Mouse (Mus musculus): Measurements from ENCODE around the gene Fras1. TPM values are rescaled to one million over a fixed set of nuclear protein-coding genes. Genes with fewer than 3 reads are reported as not detected.

The Fras1 gene
- polyA plus RNA-seq, 1 experiment from 2014 or later, result 18.7 TPM

- no peak for ATAC-seq (replicated peaks; ENCODE audit: low FRiP score)
- 94% methylated on average over 4 of the region's 4 CpGs for WGBS
- no peaks in the 10 kb centered on the region for H3K4me1 ChIP-seq (replicated peaks; ENCODE audit: control insufficient read depth, insufficient read depth, low read length)
- DNase-seq (ENCODE audit: low spot score), result no peak
- no peaks in the 10 kb centered on the region for H3K27me3 ChIP-seq (ENCODE audit: control insufficient read depth, insufficient read depth, low read length)
- no peak overlapping the region for H3K4me2 ChIP-seq (ENCODE audit: low read depth, low read length, severe bottlenecking)
- H3K27ac ChIP-seq (ENCODE audit: low read depth, low read length), result no peak overlapping the region
- H3K9me3 ChIP-seq (ENCODE audit: control insufficient read depth, low read length), result no peaks in the 10 kb centered on the region
- H3K4me3 ChIP-seq (ENCODE audit: low read depth, low read length), result no peak overlapping the region
- no peak overlapping the region for H3K9ac ChIP-seq (ENCODE audit: low read length)
- H3K36me3 ChIP-seq (ENCODE audit: control insufficient read depth, insufficient read depth, low read length), result no peaks in the 10 kb centered on the region
These were observed 301.9 kb downstream of the Fras1 start for GRCm38 (mm10) chr5:96675676-96676075.

DNA sequence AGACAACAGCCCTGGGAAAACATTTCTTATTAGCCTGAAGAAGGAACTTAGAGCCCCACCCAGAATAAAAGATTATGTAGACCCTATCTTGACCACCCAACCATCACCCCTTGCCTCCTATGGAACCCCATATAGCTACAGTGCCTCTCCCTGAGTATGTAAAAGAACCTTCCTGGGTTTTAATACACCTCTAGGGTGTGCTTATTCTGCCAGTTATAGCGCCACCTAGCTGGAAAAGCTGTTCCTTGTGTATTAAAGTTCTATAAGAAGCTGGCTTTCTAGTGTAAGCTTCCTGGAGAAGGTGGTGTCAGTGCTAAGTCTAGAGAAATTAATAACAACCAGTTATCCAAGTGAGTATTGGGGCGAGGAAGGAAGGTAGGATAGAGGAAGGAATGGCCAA, 303.7 kb downstream of the Fras1 start:
- Histone ChIP-seq H3K27me3 (ENCODE audit: control insufficient read depth, insufficient read depth, low read length) (no peaks in the 10 kb centered on the region), H3K4me1 (replicated peaks; ENCODE audit: control insufficient read depth, insufficient read depth, low read length) (no peaks in the 10 kb centered on the region), H3K27ac (ENCODE audit: low read depth, low read length) (no peak overlapping the region), H3K9me3 (ENCODE audit: control insufficient read depth, low read length) (no peaks in the 10 kb centered on the region), H3K4me3 (ENCODE audit: low read depth, low read length) (no peak overlapping the region), H3K36me3 (ENCODE audit: control insufficient read depth, insufficient read depth, low read length) (no peaks in the 10 kb centered on the region), H3K9ac (ENCODE audit: low read length) (no peak overlapping the region), H3K4me2 (ENCODE audit: low read depth, low read length, severe bottlenecking) (no peak overlapping the region)
- ATAC-seq (replicated peaks; ENCODE audit: low FRiP score) (peak; percentile 18; the same call in 1 of the 2 replicates), DNase-seq (ENCODE audit: low spot score) (no peak)
- WGBS, result 27% methylated on average over 2 of the region's 2 CpGs

DNA sequence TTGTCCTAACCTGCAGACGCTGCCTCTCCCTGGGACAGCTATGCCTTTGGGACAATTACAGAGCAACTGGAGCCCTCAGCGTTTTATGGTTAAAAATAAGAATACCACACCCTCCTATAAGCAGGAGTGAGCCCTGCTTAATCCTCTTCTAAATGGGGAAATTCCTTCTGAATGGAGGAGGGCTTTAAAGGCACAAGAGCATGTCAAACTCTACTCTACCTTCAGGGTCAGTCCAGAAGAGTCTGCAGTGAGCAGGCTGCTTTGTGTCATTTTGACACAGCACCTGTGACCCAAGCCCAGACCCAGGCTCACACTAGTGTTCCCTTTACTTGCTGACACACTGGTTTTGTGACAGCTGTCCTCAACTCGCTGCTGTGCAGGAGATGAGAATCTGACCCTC, 307.3 kb downstream of the Fras1 start:
- Histone ChIP-seq H3K4me2 (ENCODE audit: low read depth, low read length, severe bottlenecking) (no peak overlapping the region), H3K4me1 (replicated peaks; ENCODE audit: control insufficient read depth, insufficient read depth, low read length) (no peaks in the 10 kb centered on the region), H3K27me3 (ENCODE audit: control insufficient read depth, insufficient read depth, low read length) (no peaks in the 10 kb centered on the region), H3K36me3 (ENCODE audit: control insufficient read depth, insufficient read depth, low read length) (no peaks in the 10 kb centered on the region), H3K4me3 (ENCODE audit: low read depth, low read length) (no peak overlapping the region), H3K9ac (ENCODE audit: low read length) (no peak overlapping the region), H3K27ac (ENCODE audit: low read depth, low read length) (no peak overlapping the region), H3K9me3 (ENCODE audit: control insufficient read depth, low read length) (no peaks in the 10 kb centered on the region)
- WGBS, result 38% methylated on average over 3 of the region's 3 CpGs
- DNase-seq (ENCODE audit: low spot score) (no peak), ATAC-seq (replicated peaks; ENCODE audit: low FRiP score) (no peak)

GRCm38 (mm10) chr5:96682777-96683176, 309.0 kb downstream of the Fras1 start:
- Histone ChIP-seq H3K36me3 (ENCODE audit: control insufficient read depth, insufficient read depth, low read length) (no peaks in the 10 kb centered on the region), H3K27me3 (ENCODE audit: control insufficient read depth, insufficient read depth, low read length) (no peaks in the 10 kb centered on the region), H3K9ac (ENCODE audit: low read length) (no peak overlapping the region), H3K9me3 (ENCODE audit: control insufficient read depth, low read length) (no peaks in the 10 kb centered on the region), H3K4me3 (ENCODE audit: low read depth, low read length) (no peak overlapping the region), H3K4me2 (ENCODE audit: low read depth, low read length, severe bottlenecking) (no peak overlapping the region), H3K4me1 (replicated peaks; ENCODE audit: control insufficient read depth, insufficient read depth, low read length) (no peaks in the 10 kb centered on the region), H3K27ac (ENCODE audit: low read depth, low read length) (no peak overlapping the region)
- no peak for ATAC-seq (replicated peaks; ENCODE audit: low FRiP score)
- WGBS, result 91% methylated on average over 2 of the region's 2 CpGs
- DNase-seq (ENCODE audit: low spot score), result no peak

- no peak for DNase-seq (ENCODE audit: low spot score)
- WGBS, result 80% methylated on average over 2 of the region's 2 CpGs
These were observed 315.1 kb downstream of the Fras1 start for GRCm38 (mm10) chr5:96688885-96689284.

DNA sequence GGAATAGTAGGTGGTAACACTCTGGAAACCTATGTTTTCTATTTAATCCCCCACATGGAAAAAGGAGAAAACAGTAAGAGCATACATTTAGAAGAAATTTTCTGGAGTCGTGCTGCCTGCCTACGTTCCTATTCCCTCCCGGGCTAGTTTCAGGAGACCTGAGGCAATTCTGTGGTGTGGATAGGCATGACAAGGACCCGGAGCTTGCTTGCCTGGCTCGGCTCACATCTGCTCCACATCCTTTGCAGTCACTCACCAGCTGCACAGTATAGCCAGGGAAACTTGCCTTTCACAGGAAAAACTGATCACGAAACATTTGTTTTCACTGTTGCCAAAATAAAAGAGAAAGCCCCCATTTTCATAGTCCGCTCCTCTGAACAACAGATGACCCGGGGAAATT, 325.2 kb downstream of the Fras1 start:
- Histone ChIP-seq H3K4me1 (replicated peaks; ENCODE audit: control insufficient read depth, insufficient read depth, low read length) (peaks cover 6% of the 10 kb centered on the region; the same call in 1 of the 2 replicates), H3K36me3 (ENCODE audit: control insufficient read depth, insufficient read depth, low read length) (no peaks in the 10 kb centered on the region; the same call in 1 of the 2 replicates), H3K4me2 (ENCODE audit: low read depth, low read length, severe bottlenecking) (no peak overlapping the region), H3K27me3 (ENCODE audit: control insufficient read depth, insufficient read depth, low read length) (no peaks in the 10 kb centered on the region), H3K9ac (ENCODE audit: low read length) (no peak overlapping the region), H3K27ac (ENCODE audit: low read depth, low read length) (no peak overlapping the region), H3K9me3 (ENCODE audit: control insufficient read depth, low read length) (no peaks in the 10 kb centered on the region), H3K4me3 (ENCODE audit: low read depth, low read length) (no peak overlapping the region)
- 84% methylated on average over 8 of the region's 8 CpGs for WGBS
- DNase-seq (ENCODE audit: low spot score), result no peak
- ATAC-seq (replicated peaks; ENCODE audit: low FRiP score), result no peak

More at GRCm38 (mm10) chr5:96688885-96689284, 315.1 kb downstream of the Fras1 start:
- no peak for ATAC-seq (replicated peaks; ENCODE audit: low FRiP score)
- no peak overlapping the region for H3K27ac ChIP-seq (ENCODE audit: low read depth, low read length)
- H3K4me3 ChIP-seq (ENCODE audit: low read depth, low read length), result no peak overlapping the region
- no peaks in the 10 kb centered on the region for H3K27me3 ChIP-seq (ENCODE audit: control insufficient read depth, insufficient read depth, low read length)
- H3K9ac ChIP-seq (ENCODE audit: low read length), result no peak overlapping the region
- H3K4me2 ChIP-seq (ENCODE audit: low read depth, low read length, severe bottlenecking), result no peak overlapping the region
- H3K9me3 ChIP-seq (ENCODE audit: control insufficient read depth, low read length), result no peaks in the 10 kb centered on the region
- no peaks in the 10 kb centered on the region for H3K4me1 ChIP-seq (replicated peaks; ENCODE audit: control insufficient read depth, insufficient read depth, low read length)
- no peaks in the 10 kb centered on the region for H3K36me3 ChIP-seq (ENCODE audit: control insufficient read depth, insufficient read depth, low read length)

DNA sequence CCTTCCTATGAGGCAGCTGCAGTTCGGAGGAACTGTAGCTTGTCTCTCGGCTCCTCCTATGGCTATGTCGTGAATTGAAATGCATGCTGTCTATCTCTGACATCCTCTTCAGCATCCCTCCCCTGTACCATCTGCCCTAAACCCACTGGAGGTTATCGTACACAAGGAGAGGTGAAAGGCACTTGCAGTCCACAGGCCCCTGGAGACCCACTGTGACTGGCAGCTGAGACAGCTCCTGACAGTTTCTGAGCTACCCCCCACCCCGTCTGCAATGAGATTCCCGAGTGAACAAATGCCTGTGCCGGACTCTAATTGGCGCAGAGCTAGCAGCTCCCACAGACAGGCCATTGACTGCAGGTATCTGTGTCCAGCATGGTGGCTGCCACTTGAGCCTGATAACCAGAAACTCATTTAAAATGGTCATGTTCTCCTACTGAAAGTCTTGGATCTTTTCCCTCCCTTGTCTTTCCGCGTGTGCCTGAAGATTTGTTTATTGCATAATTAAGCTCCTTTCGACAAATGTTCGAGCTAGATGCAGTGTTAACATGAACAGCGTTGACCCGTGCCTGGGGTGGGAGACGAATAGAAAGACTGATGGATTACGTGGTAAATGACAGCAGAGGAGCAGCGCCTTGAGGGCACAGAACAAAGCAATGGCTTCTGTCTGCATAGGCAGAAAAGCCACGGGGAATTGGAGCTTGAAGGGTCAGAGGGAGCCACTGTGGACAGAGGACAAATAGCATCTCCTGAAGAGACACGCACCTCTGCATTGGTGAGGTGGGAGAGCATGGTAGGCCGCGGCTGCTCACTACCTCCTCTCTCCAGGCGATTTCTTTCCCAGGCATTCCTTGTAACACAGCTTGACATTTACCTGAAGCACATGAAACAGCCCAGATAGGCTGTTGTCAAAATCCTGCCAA, 329.2 kb downstream of the Fras1 start:
- Histone ChIP-seq H3K27me3 (ENCODE audit: control insufficient read depth, insufficient read depth, low read length) (no peaks in the 10 kb centered on the region), H3K9ac (ENCODE audit: low read length) (no peak overlapping the region), H3K4me1 (replicated peaks; ENCODE audit: control insufficient read depth, insufficient read depth, low read length) (peaks cover 6% of the 10 kb centered on the region; the same call in 1 of the 2 replicates), H3K27ac (ENCODE audit: low read depth, low read length) (no peak overlapping the region), H3K9me3 (ENCODE audit: control insufficient read depth, low read length) (no peaks in the 10 kb centered on the region), H3K36me3 (ENCODE audit: control insufficient read depth, insufficient read depth, low read length) (no peaks in the 10 kb centered on the region), H3K4me3 (ENCODE audit: low read depth, low read length) (no peak overlapping the region), H3K4me2 (ENCODE audit: low read depth, low read length, severe bottlenecking) (no peak overlapping the region)
- 59% methylated on average over 22 of the region's 22 CpGs for WGBS
- ATAC-seq (replicated peaks; ENCODE audit: low FRiP score) (peak; percentile 78), DNase-seq (ENCODE audit: low spot score) (no peak)

DNA sequence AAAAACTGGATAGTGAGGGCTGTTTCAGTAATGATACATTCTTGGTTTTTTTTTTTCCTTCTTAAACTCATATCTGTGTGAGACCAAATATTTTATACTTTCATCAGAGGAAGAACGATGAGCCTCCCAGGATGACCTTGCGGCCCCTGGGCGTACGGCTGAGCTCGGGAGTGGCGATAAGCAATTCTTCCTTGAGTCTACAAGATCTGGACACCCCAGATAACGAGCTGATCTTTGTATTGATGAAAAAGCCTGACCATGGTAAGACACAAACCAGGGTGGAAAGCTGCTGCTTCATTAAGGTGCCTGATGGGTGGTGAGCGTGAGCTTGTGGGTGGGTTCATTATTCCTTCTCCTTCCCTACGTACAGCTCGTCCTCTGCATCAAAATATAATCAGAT, 334.8 kb downstream of the Fras1 start:
- Histone ChIP-seq H3K9me3 (ENCODE audit: control insufficient read depth, low read length) (no peaks in the 10 kb centered on the region), H3K36me3 (ENCODE audit: control insufficient read depth, insufficient read depth, low read length) (no peaks in the 10 kb centered on the region), H3K27me3 (ENCODE audit: control insufficient read depth, insufficient read depth, low read length) (no peaks in the 10 kb centered on the region), H3K4me2 (ENCODE audit: low read depth, low read length, severe bottlenecking) (no peak overlapping the region), H3K27ac (ENCODE audit: low read depth, low read length) (no peak overlapping the region), H3K4me1 (replicated peaks; ENCODE audit: control insufficient read depth, insufficient read depth, low read length) (no peaks in the 10 kb centered on the region), H3K9ac (ENCODE audit: low read length) (no peak overlapping the region), H3K4me3 (ENCODE audit: low read depth, low read length) (no peak overlapping the region)
- no peak for DNase-seq (ENCODE audit: low spot score)
- WGBS, result 66% methylated on average over 10 of the region's 10 CpGs
- ATAC-seq (replicated peaks; ENCODE audit: low FRiP score), result no peak
